Mouse (Mus musculus) myocyte (in vitro differentiated cells): ENCODE data around the gene S100a14. TPM values are rescaled to one million over a fixed set of nuclear protein-coding genes. Genes with fewer than 3 reads are reported as not detected.

Source experiments
- H3K27me3 ChIP-seq: one replicate; pipeline ENCODE4 v1.6.1; 2011; ENCODE audit not compliant: control insufficient read depth, insufficient read depth, insufficient read length
- H3K36me3 ChIP-seq: one replicate; pipeline ENCODE4 v1.6.1; 2011; ENCODE audit not compliant: control insufficient read depth, insufficient read depth
- H3K4me2 ChIP-seq: one replicate; pipeline ENCODE4 v1.6.1; 2011; ENCODE audit warnings: low read depth, control low read depth
- H3K4me3 ChIP-seq: one replicate; pipeline ENCODE4 v1.5.1; 2011; ENCODE audit warnings: mild to moderate bottlenecking, control low read depth, moderate library complexity
- H3K79me2 ChIP-seq: one replicate; pipeline ENCODE4 v1.6.1; 2011; ENCODE audit not compliant: control insufficient read depth, insufficient read depth
- H3ac ChIP-seq: one replicate; pipeline ENCODE4 v1.6.1; 2011; ENCODE audit not compliant: control insufficient read depth, insufficient read length
- CEBPB ChIP-seq: IDR thresholded peaks from 2 replicates; pipeline ENCODE4 v1.6.1; 2011; ENCODE audit warnings: mild to moderate bottlenecking, moderate library complexity; ENCODE audit not compliant: poor library complexity, insufficient read depth, severe bottlenecking
- E2F4 ChIP-seq: IDR thresholded peaks from one replicate; pipeline ENCODE4 v1.6.1; 2011; ENCODE audit warnings: mild to moderate bottlenecking, control low read depth, moderate library complexity; ENCODE audit not compliant: insufficient read depth
- MAX ChIP-seq: IDR thresholded peaks from one replicate; pipeline ENCODE4 v1.6.1; 2011; ENCODE audit warnings: low read depth, mild to moderate bottlenecking, control low read depth
- MYOD1 ChIP-seq, 3 experiments: IDR thresholded peaks; one replicate each; pipeline ENCODE4 v1.6.1; 2011; ENCODE audit warnings: control low read depth in 2 of 3, low read depth in 2 of 3, mild to moderate bottlenecking in 2 of 3, moderate library complexity in 1 of 3; ENCODE audit not compliant: insufficient read length in 2 of 3, control insufficient read depth in 1 of 3
- MYOG ChIP-seq, 3 experiments: IDR thresholded peaks; one replicate each; pipeline ENCODE4 v1.6.1; 2011; ENCODE audit warnings: control low read depth in 2 of 3, low read depth in 2 of 3, mild to moderate bottlenecking in 2 of 3; ENCODE audit not compliant: insufficient read length in 2 of 3, control insufficient read depth in 1 of 3, insufficient read depth in 1 of 3
- POLR2A ChIP-seq: IDR thresholded peaks from one replicate; pipeline ENCODE4 v1.6.1; 2011; ENCODE audit warnings: low read depth, mild to moderate bottlenecking, control low read depth, moderate library complexity; ENCODE audit not compliant: insufficient read length
- POLR2AphosphoS2 ChIP-seq: IDR thresholded peaks from one replicate; pipeline ENCODE4 v1.6.1; 2011; ENCODE audit warnings: low read depth, control low read depth; ENCODE audit not compliant: insufficient read length
- REST ChIP-seq: IDR thresholded peaks from one replicate; pipeline ENCODE4 v1.6.1; 2011; ENCODE audit warnings: mild to moderate bottlenecking, control low read depth, moderate library complexity; ENCODE audit not compliant: insufficient read depth, insufficient read length
- SRF ChIP-seq: IDR thresholded peaks from one replicate; pipeline ENCODE4 v1.6.1; 2011; ENCODE audit warnings: low read depth; ENCODE audit not compliant: control insufficient read depth, insufficient read length
- TCF12 ChIP-seq: IDR thresholded peaks from one replicate; pipeline ENCODE4 v1.6.1; 2011; ENCODE audit warnings: mild to moderate bottlenecking, control low read depth; ENCODE audit not compliant: poor library complexity, insufficient read depth, severe bottlenecking
- TCF3 ChIP-seq: IDR thresholded peaks from one replicate; pipeline ENCODE4 v1.6.1; 2011; ENCODE audit warnings: low read depth, control low read depth; ENCODE audit not compliant: insufficient read length
- USF1 ChIP-seq: IDR thresholded peaks from one replicate; pipeline ENCODE4 v1.6.1; 2011; ENCODE audit warnings: low read depth, mild to moderate bottlenecking, control low read depth, moderate library complexity
- polyA plus RNA-seq: library from polyadenylated mRNA; unstranded; fragments of >200 nt; fragmentation: generic; extraction: Trizol; gene quantifications from one replicate; pipeline ENCODE4 v1.2.1, GENCODE M21; 2012; ENCODE audit warnings: missing spikeins

The S100a14 gene
- polyA plus RNA-seq, 1 experiment: 2.9 TPM

DNA sequence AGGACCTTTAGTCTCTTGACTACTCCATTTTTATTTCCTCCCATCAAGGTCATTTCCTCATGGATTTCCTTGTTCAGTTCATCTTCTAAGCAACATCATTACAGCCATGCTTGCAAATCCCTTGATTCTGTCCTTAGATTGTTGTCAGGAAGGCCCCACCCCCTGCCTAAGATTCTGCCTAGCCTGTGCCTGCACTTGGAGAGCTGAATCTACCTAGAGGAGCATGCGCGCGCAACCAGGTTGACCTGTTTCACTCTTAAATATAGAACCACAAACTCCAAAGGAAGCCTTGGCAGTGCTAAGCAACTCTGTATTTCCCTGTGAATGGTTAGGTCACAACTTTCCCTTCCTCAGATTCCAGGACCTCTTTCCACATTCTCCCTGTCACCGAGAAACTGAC, 8.9 kb upstream of the S100a14 start:
- no peaks in the 10 kb centered on the region for H3K36me3 ChIP-seq
- TF ChIP-seq SRF (no peak), POLR2A (no peak)
- no peak overlapping the region for H3ac ChIP-seq
- no peaks in the 10 kb centered on the region for H3K27me3 ChIP-seq
- no peak overlapping the region for H3K4me2 ChIP-seq
- no peaks in the 10 kb centered on the region for H3K79me2 ChIP-seq
- H3K4me3 ChIP-seq: no peak overlapping the region

GRCm38 (mm10) chr3:90525421-90525820, 1.2 kb upstream of the S100a14 start:
- 0 out of 2 replicates have a peak, but pooled peaks have one; percentile 6 for TF ChIP-seq CEBPB
- TF ChIP-seq POLR2AphosphoS2: peak; percentile 40
- TF ChIP-seq USF1: no peak
- no peak overlapping the region for H3ac ChIP-seq
- no peaks in the 10 kb centered on the region for H3K79me2 ChIP-seq
- H3K27me3 ChIP-seq: no peaks in the 10 kb centered on the region
- H3K36me3 ChIP-seq: no peaks in the 10 kb centered on the region
- H3K4me2 ChIP-seq: peak overlapping the region; percentile 44
- no peak overlapping the region for H3K4me3 ChIP-seq

DNA sequence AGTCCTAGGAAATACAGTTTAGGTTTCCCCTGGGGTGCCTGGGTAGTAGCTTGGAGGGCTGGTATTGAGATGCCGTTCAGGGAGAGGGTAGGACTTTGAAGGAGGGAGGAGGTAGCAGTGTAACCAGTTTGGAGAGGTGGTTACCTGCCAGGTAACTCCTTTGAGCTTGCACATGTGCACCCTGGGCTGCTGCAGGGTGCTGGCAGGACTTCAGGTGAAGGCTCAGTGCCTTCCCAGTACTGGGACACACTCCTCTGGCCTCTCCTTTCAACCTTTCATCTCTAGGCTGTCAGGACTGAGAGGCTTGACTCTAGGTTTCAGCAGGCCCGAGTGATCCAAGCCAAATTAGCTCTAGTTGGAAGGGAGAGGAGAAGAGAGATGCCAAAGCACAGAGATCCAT, 580 bp upstream of the S100a14 start:
- TF ChIP-seq TCF12: no peak
- no peak for TF ChIP-seq TCF3
- no peak for TF ChIP-seq MYOG (IDR thresholded peaks at IDR 0.05; ENCODE audit: control insufficient read depth in 1 of 3, insufficient read depth in 1 of 3, insufficient read length in 2 of 3, low read depth in 2 of 3)
- no peak for TF ChIP-seq SRF
- no peak for TF ChIP-seq E2F4
- no peak for TF ChIP-seq REST
- TF ChIP-seq USF1: no peak
- no peak for TF ChIP-seq MYOD1 (IDR thresholded peaks at IDR 0.05; ENCODE audit: control insufficient read depth in 1 of 3, insufficient read length in 2 of 3, low read depth in 2 of 3)
- no peak for TF ChIP-seq CEBPB
- no peak for TF ChIP-seq POLR2AphosphoS2
- TF ChIP-seq POLR2A: no peak
- TF ChIP-seq MAX: no peak
- no peak overlapping the region for H3K4me3 ChIP-seq
- no peak overlapping the region for H3ac ChIP-seq

DNA sequence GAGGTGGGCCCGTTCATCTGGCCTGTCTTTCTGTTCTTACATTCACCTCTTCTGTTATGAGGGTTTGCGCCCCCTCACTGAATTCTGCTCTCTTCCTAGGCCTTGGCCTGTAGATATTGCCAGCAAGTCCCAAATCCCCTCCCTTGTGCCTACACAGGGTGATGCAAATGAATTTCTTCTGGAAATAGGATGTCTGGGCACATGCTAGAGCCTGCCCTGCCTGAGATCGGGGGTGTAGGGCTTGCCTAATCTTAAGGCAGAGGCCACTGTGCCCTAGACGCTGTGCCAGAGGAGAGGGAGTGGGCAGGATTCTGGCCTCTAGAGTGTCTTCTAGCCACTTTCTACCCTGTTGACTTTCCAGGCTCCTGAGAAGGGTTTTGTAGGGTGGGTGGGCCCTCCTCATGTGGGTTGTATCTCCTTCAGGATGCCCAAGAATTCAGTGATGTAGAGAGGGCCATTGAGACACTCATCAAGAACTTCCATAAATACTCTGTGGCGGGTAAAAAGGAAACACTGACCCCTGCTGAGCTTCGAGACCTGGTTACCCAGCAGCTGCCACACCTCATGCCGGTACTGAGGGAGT, 726 bp downstream of the S100a14 start:
- Histone ChIP-seq H3ac (no peak overlapping the region), H3K27me3 (no peaks in the 10 kb centered on the region), H3K4me3 (no peak overlapping the region), H3K79me2 (no peaks in the 10 kb centered on the region), H3K4me2 (no peak overlapping the region), H3K36me3 (no peaks in the 10 kb centered on the region)
- TF ChIP-seq SRF (no peak), TCF3 (no peak), E2F4 (no peak), MYOD1 (IDR thresholded peaks at IDR 0.05; ENCODE audit: control insufficient read depth in 1 of 3, insufficient read length in 2 of 3, low read depth in 2 of 3) (no peak), MAX (no peak), POLR2AphosphoS2 (no peak), MYOG (IDR thresholded peaks at IDR 0.05; ENCODE audit: control insufficient read depth in 1 of 3, insufficient read depth in 1 of 3, insufficient read length in 2 of 3, low read depth in 2 of 3) (no peak), USF1 (no peak), CEBPB (no peak)

More for the DNA sequence above, 580 bp upstream of the S100a14 start:
- H3K79me2 ChIP-seq: no peaks in the 10 kb centered on the region
- H3K36me3 ChIP-seq: no peaks in the 10 kb centered on the region
- no peaks in the 10 kb centered on the region for H3K27me3 ChIP-seq
- H3K4me2 ChIP-seq: peak overlapping the region; percentile 44

- Histone ChIP-seq H3K4me3 (no peak overlapping the region), H3K79me2 (no peaks in the 10 kb centered on the region), H3ac (no peak overlapping the region), H3K36me3 (no peaks in the 10 kb centered on the region), H3K4me2 (no peak overlapping the region), H3K27me3 (no peaks in the 10 kb centered on the region)
- TF ChIP-seq TCF12 (no peak), REST (no peak), MYOD1 (IDR thresholded peaks at IDR 0.05; ENCODE audit: control insufficient read depth in 1 of 3, insufficient read length in 2 of 3, low read depth in 2 of 3) (peak; percentile 16 to 70 (median 63)), MYOG (IDR thresholded peaks at IDR 0.05; ENCODE audit: control insufficient read depth in 1 of 3, insufficient read depth in 1 of 3, insufficient read length in 2 of 3, low read depth in 2 of 3) (peak in 1 of 3 experiments; percentile 55)
These were observed 5.1 kb downstream of the S100a14 start for GRCm38 (mm10) chr3:90531713-90532112.

DNA sequence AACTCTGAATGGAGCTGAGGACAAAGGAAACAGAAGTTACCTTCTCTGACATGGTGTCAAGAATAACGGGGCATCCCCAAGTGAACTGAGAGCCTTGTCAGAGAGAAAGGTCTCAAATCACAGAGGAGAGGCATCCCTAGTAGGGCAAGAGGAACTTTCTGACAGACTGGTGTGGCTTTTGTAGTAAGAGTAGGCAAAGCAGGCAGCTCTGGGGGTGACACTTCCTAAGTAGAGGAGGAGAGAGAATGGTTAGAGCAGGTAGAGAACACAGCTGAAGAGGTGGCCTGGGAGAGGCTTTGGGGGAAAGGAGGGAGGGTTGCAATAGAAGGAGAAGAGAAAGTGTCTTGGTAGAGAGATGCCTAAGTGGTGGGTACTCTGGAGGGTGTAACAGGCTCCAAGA, 8.8 kb downstream of the S100a14 start:
- Histone ChIP-seq H3K36me3 (no peaks in the 10 kb centered on the region), H3K4me2 (no peak overlapping the region), H3K4me3 (no peak overlapping the region), H3ac (no peak overlapping the region), H3K79me2 (peaks cover 17% of the 10 kb centered on the region), H3K27me3 (no peaks in the 10 kb centered on the region)
- no peak for TF ChIP-seq E2F4
- no peak for TF ChIP-seq USF1
- TF ChIP-seq TCF3: no peak
- no peak for TF ChIP-seq POLR2A
